Mouse (Mus musculus): ENCODE measurements at regions not wholly inside any gene's neighbourhood (a gene's known extent, or its start where the extent isn't known, plus 50 kb on each side); places are given as distances from the start of the nearest gene placed in this dataset.
A peak's percentile ranks its signal among the peaks of the same experiment; 100 is the strongest.
"Not testable (repeated sequence)": the region's sequence is repeated elsewhere in the genome, so short reads cannot be mapped to it uniquely, and the experiment has no call there.

GRCm38 (mm10) chr9:17742308-17742707 is 549.6 kb upstream of the Chordc1 start:
- Histone ChIP-seq H3K36me3 (ENCODE audit: insufficient read depth, low read length) (no peaks in the 10 kb centered on the region), H3K4me1 (ENCODE audit: insufficient read depth, low read length) (peaks cover 13% of the 10 kb centered on the region; the same call in 1 of the 2 replicates), H3K9me3 (ENCODE audit: low read length) (no peaks in the 10 kb centered on the region), H3K4me3 (ENCODE audit: low read length) (no peak overlapping the region), H3K27me3 (ENCODE audit: insufficient read depth, low read length) (no peaks in the 10 kb centered on the region), H3K4me2 (replicated peaks; ENCODE audit: low read depth, low read length) (no peak overlapping the region), H3K27ac (ENCODE audit: low read length) (no peak overlapping the region), H3K9ac (replicated peaks; ENCODE audit: low read length) (no peak overlapping the region)
- ATAC-seq (ENCODE audit: low FRiP score, low TSS enrichment) = no peak
- WGBS = 73% methylated on average over 1 of the region's 1 CpGs

GRCm38 (mm10) chr9:17745238-17745637 is 546.7 kb upstream of the Chordc1 start:
- Histone ChIP-seq H3K36me3 (ENCODE audit: insufficient read depth, low read length) (no peaks in the 10 kb centered on the region), H3K9ac (replicated peaks; ENCODE audit: low read length) (no peak overlapping the region), H3K4me2 (replicated peaks; ENCODE audit: low read depth, low read length) (no peak overlapping the region), H3K27ac (ENCODE audit: low read length) (peak overlapping the region; percentile 43; the same call in 1 of the 2 replicates), H3K4me3 (ENCODE audit: low read length) (no peak overlapping the region), H3K9me3 (ENCODE audit: low read length) (no peaks in the 10 kb centered on the region), H3K4me1 (ENCODE audit: insufficient read depth, low read length) (peaks cover 13% of the 10 kb centered on the region; the same call in 1 of the 2 replicates), H3K27me3 (ENCODE audit: insufficient read depth, low read length) (no peaks in the 10 kb centered on the region)
- ATAC-seq (ENCODE audit: low FRiP score, low TSS enrichment) = peak; percentile 97

- no peak overlapping the region for H3K9ac ChIP-seq (replicated peaks; ENCODE audit: low read length)
- peak; percentile 96 for ATAC-seq (ENCODE audit: low FRiP score, low TSS enrichment)
- H3K27ac ChIP-seq (ENCODE audit: low read length) = peak overlapping the region; percentile 53; the same call in 1 of the 2 replicates
- no peaks in the 10 kb centered on the region for H3K27me3 ChIP-seq (ENCODE audit: insufficient read depth, low read length)
- no peak overlapping the region for H3K4me2 ChIP-seq (replicated peaks; ENCODE audit: low read depth, low read length)
- H3K9me3 ChIP-seq (ENCODE audit: low read length) = no peaks in the 10 kb centered on the region
- peaks cover 13% of the 10 kb centered on the region; the same call in 1 of the 2 replicates for H3K4me1 ChIP-seq (ENCODE audit: insufficient read depth, low read length)
- no peak overlapping the region for H3K4me3 ChIP-seq (ENCODE audit: low read length)
- no peaks in the 10 kb centered on the region for H3K36me3 ChIP-seq (ENCODE audit: insufficient read depth, low read length)
These were observed 546.2 kb upstream of the Chordc1 start for GRCm38 (mm10) chr9:17745684-17746083.

- H3K36me3 ChIP-seq (ENCODE audit: insufficient read depth, low read length); H3K27ac ChIP-seq (ENCODE audit: low read length); H3K27me3 ChIP-seq (ENCODE audit: insufficient read depth, low read length); H3K4me3 ChIP-seq (ENCODE audit: low read length); H3K4me2 ChIP-seq (replicated peaks; ENCODE audit: low read depth, low read length); H3K9ac ChIP-seq (replicated peaks; ENCODE audit: low read length); H3K9me3 ChIP-seq (ENCODE audit: low read length); H3K4me1 ChIP-seq (ENCODE audit: insufficient read depth, low read length): not testable (repeated sequence)
- 46% methylated on average over 2 of the region's 2 CpGs for WGBS
- peak; percentile 96 for ATAC-seq (ENCODE audit: low FRiP score, low TSS enrichment)
These were observed 500.1 kb upstream of the Chordc1 start for GRCm38 (mm10) chr9:17791835-17792234.

GRCm38 (mm10) chr9:17816730-17817403 is 475.1 kb upstream of the Chordc1 start:
- Histone ChIP-seq H3K27me3 (ENCODE audit: insufficient read depth, low read length) (no peaks in the 10 kb centered on the region), H3K4me3 (ENCODE audit: low read length) (no peak overlapping the region), H3K4me1 (ENCODE audit: insufficient read depth, low read length) (no peaks in the 10 kb centered on the region), H3K9ac (replicated peaks; ENCODE audit: low read length) (no peak overlapping the region), H3K4me2 (replicated peaks; ENCODE audit: low read depth, low read length) (no peak overlapping the region), H3K27ac (ENCODE audit: low read length) (no peak overlapping the region), H3K9me3 (ENCODE audit: low read length) (no peaks in the 10 kb centered on the region), H3K36me3 (ENCODE audit: insufficient read depth, low read length) (no peaks in the 10 kb centered on the region)
- WGBS = 8% methylated on average over 3 of the region's 3 CpGs
- ATAC-seq (ENCODE audit: low FRiP score, low TSS enrichment) = peak; percentile 75; the same call in 1 of the 2 replicates

GRCm38 (mm10) chr9:17817404-17817736 is 474.6 kb upstream of the Chordc1 start:
- Histone ChIP-seq H3K9ac (replicated peaks; ENCODE audit: low read length) (no peak overlapping the region), H3K4me2 (replicated peaks; ENCODE audit: low read depth, low read length) (no peak overlapping the region), H3K27me3 (ENCODE audit: insufficient read depth, low read length) (no peaks in the 10 kb centered on the region), H3K27ac (ENCODE audit: low read length) (no peak overlapping the region), H3K9me3 (ENCODE audit: low read length) (no peaks in the 10 kb centered on the region), H3K4me3 (ENCODE audit: low read length) (no peak overlapping the region), H3K4me1 (ENCODE audit: insufficient read depth, low read length) (no peaks in the 10 kb centered on the region), H3K36me3 (ENCODE audit: insufficient read depth, low read length) (no peaks in the 10 kb centered on the region)
- ATAC-seq (ENCODE audit: low FRiP score, low TSS enrichment) = no peak; the same call in 1 of the 2 replicates
- 22% methylated on average over 1 of the region's 1 CpGs for WGBS

GRCm38 (mm10) chr9:17865528-17865927 is 426.4 kb upstream of the Chordc1 start:
- H3K4me1 ChIP-seq (ENCODE audit: insufficient read depth, low read length) = no peaks in the 10 kb centered on the region
- no peak overlapping the region for H3K4me2 ChIP-seq (replicated peaks; ENCODE audit: low read depth, low read length)
- no peak overlapping the region for H3K9ac ChIP-seq (replicated peaks; ENCODE audit: low read length)
- no peak overlapping the region for H3K4me3 ChIP-seq (ENCODE audit: low read length)
- H3K27ac ChIP-seq (ENCODE audit: low read length) = no peak overlapping the region
- no peak for ATAC-seq (ENCODE audit: low FRiP score, low TSS enrichment)
- 87% methylated on average over 2 of the region's 2 CpGs for WGBS
- no peaks in the 10 kb centered on the region for H3K27me3 ChIP-seq (ENCODE audit: insufficient read depth, low read length)
- no peaks in the 10 kb centered on the region for H3K36me3 ChIP-seq (ENCODE audit: insufficient read depth, low read length)
- H3K9me3 ChIP-seq (ENCODE audit: low read length) = no peaks in the 10 kb centered on the region

- Histone ChIP-seq H3K4me3 (ENCODE audit: low read length) (no peak overlapping the region), H3K4me1 (ENCODE audit: insufficient read depth, low read length) (no peaks in the 10 kb centered on the region), H3K9ac (replicated peaks; ENCODE audit: low read length) (no peak overlapping the region), H3K4me2 (replicated peaks; ENCODE audit: low read depth, low read length) (no peak overlapping the region), H3K36me3 (ENCODE audit: insufficient read depth, low read length) (no peaks in the 10 kb centered on the region), H3K27ac (ENCODE audit: low read length) (no peak overlapping the region), H3K9me3 (ENCODE audit: low read length) (no peaks in the 10 kb centered on the region), H3K27me3 (ENCODE audit: insufficient read depth, low read length) (no peaks in the 10 kb centered on the region)
- 61% methylated on average over 2 of the region's 2 CpGs for WGBS
- no peak for ATAC-seq (ENCODE audit: low FRiP score, low TSS enrichment)
These were observed 417.1 kb upstream of the Chordc1 start for GRCm38 (mm10) chr9:17874795-17875194.

All from kidney, embryonic 16.5 days (tissue).